Mouse (Mus musculus) Muller cell, postnatal 12 days (primary cell): ENCODE data around the gene Slc22a14.
"Not testable (repeated sequence)": the region's sequence is repeated elsewhere in the genome, so short reads cannot be mapped to it uniquely, and the experiment has no call there.

Experiments used
- DNase-seq: peaks from one replicate; pipeline ENCODE4 v3.0.0-alpha.2; 2015; ENCODE audit errors: inconsistent ontology term

Gene Slc22a14

GRCm38 (mm10) chr9:119260825-119261224, 104.5 kb downstream of the Slc22a14 start:
- DNase-seq: no peak

- DNase-seq: no peak
Measured at GRCm38 (mm10) chr9:119258785-119259184, 106.6 kb downstream of the Slc22a14 start.

GRCm38 (mm10) chr9:119258128-119258527, 107.2 kb downstream of the Slc22a14 start:
- DNase-seq: no peak

- no peak for DNase-seq
Measured at GRCm38 (mm10) chr9:119256161-119256560, 109.2 kb downstream of the Slc22a14 start.

- DNase-seq: no peak
Measured at GRCm38 (mm10) chr9:119255096-119255495, 110.3 kb downstream of the Slc22a14 start.

GRCm38 (mm10) chr9:119254187-119254586, 111.2 kb downstream of the Slc22a14 start:
- DNase-seq: no peak

GRCm38 (mm10) chr9:119247996-119248395, 117.4 kb downstream of the Slc22a14 start:
- no peak for DNase-seq

- no peak for DNase-seq
Measured at GRCm38 (mm10) chr9:119246826-119247225, 118.5 kb downstream of the Slc22a14 start.

- DNase-seq: no peak
Measured at GRCm38 (mm10) chr9:119243981-119244380, 121.4 kb downstream of the Slc22a14 start.

- no peak for DNase-seq
Measured at GRCm38 (mm10) chr9:119241169-119241865, 124.0 kb downstream of the Slc22a14 start.

- DNase-seq: no peak
Measured at GRCm38 (mm10) chr9:119240286-119240997, 124.9 kb downstream of the Slc22a14 start.

GRCm38 (mm10) chr9:119239274-119239673, 126.1 kb downstream of the Slc22a14 start:
- DNase-seq: no peak

GRCm38 (mm10) chr9:119238796-119239195, 126.6 kb downstream of the Slc22a14 start:
- DNase-seq: no peak

GRCm38 (mm10) chr9:119231552-119231951, 133.8 kb downstream of the Slc22a14 start:
- no peak for DNase-seq

- DNase-seq: no peak
Measured at GRCm38 (mm10) chr9:119230829-119231228, 134.5 kb downstream of the Slc22a14 start.

GRCm38 (mm10) chr9:119220249-119220648, 145.1 kb downstream of the Slc22a14 start:
- no peak for DNase-seq

GRCm38 (mm10) chr9:119219667-119220066, 145.7 kb downstream of the Slc22a14 start:
- DNase-seq: no peak

GRCm38 (mm10) chr9:119215341-119215740, 150.0 kb downstream of the Slc22a14 start:
- not testable (repeated sequence) for DNase-seq

- no peak for DNase-seq
Measured at GRCm38 (mm10) chr9:119214601-119215000, 150.8 kb downstream of the Slc22a14 start.

GRCm38 (mm10) chr9:119212996-119213395, 152.4 kb downstream of the Slc22a14 start:
- no peak for DNase-seq

- DNase-seq: no peak
Measured at GRCm38 (mm10) chr9:119208998-119209397, 156.4 kb downstream of the Slc22a14 start, which contains the start of gene Slc22a13. TSS of gene Slc22a13 (minus strand) at chr9:119209098.

GRCm38 (mm10) chr9:119207113-119207512, 158.2 kb downstream of the Slc22a14 start:
- no peak for DNase-seq

- no peak for DNase-seq
Measured at GRCm38 (mm10) chr9:119206666-119207065, 158.7 kb downstream of the Slc22a14 start.
